Mouse (Mus musculus) heart, adult 10 weeks (tissue): ENCODE measurements around the gene U2surp. TPM values are rescaled to one million over a fixed set of nuclear protein-coding genes. Genes with fewer than 3 reads are reported as not detected.

ENCODE experiments used
- polyA plus RNA-seq: library from polyadenylated mRNA; stranded (reverse); fragments of 350-450 nt; fragmentation: Illumina TruSeq; extraction: RNeasy Lipid Tissue Mini Kit (QIAGEN cat#74804); gene quantifications from one replicate; pipeline ENCODE4 v1.2.3, GENCODE M21; 2014; ENCODE audit warnings: low read depth, low replicate concordance

U2surp gene
- 37.9 TPM for polyA plus RNA-seq

GRCm38 (mm10) chr9:95511472-95512330, at the start of gene U2surp:
TSS of gene U2surp (minus strand) at chr9:95511996.

DNA sequence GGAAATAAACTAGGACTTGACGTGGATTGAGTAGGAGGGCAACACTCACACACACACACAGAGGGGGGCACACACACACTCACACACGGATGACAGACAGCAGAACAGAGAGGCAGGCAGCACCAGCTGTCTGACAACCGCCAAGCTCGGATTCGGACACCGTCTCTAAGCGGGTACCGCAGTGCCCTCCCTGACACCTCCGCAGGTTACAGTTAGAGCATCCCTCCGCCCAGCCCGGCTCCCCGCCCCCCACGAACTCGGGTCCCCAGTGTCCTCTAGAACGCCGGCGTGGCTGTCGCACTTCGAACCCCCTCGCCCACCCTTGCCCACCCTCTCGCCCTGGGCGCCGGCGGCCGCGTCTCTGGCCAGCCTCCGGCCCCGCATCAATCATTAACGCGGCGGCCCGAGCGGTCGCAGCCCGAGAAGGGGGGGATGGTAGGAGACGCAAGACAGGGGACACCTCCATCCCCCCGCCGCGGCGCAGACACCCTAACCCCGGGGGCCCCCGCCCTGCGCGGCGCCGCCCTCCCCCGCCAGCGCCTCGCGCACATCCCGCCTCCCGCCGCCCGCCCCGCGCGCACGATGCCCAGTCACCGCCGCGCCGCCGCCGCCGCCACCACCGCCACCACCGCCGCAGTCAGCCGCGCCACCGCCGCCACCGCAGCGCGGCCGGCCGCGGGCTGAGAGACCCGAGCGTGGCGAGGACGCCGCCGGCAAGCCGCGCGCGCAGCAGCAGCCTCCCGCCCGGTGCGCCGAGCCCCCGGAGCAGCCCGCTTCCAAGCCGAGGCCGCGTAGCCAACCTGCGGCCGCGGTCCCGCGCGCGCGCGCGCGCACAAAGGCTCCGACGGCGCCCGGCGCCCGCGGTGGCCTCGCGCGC, 47.5 kb upstream of the U2surp start, which contains the start of gene Paqr9:
Paqr9 (plus strand) TSS at position 599 of the 877 bp plus-strand sequence.

Other genes starting within 250 kb of the U2surp start
- 0.42 TPM for gene Chst2, start 105.3 kb downstream of the U2surp start, polyA plus RNA-seq
- gene Paqr9, start 47.7 kb upstream of the U2surp start, polyA plus RNA-seq, result 20.2 TPM
- gene Pcolce2, start 125.6 kb upstream of the U2surp start, polyA plus RNA-seq, result 12.8 TPM
- 7.7 TPM for gene Trpc1, start 238.4 kb upstream of the U2surp start, polyA plus RNA-seq